Mouse (Mus musculus) kidney, postnatal 0 days (tissue): ENCODE data around the gene Gm37240. TPM values are rescaled to one million over a fixed set of nuclear protein-coding genes. Genes with fewer than 3 reads are reported as not detected.

ENCODE experiments used
- ATAC-seq: fragments of 200-750 bp; cut with Nextera tagmentation; replicated peaks from 2 replicates; pipeline ENCODE4 v1.8.0; 2017; ENCODE audit warnings: low read depth, moderate number of reproducible peaks, moderate TSS enrichment, moderate library complexity; ENCODE audit not compliant: low FRiP score
- DNase-seq: peaks from one replicate; pipeline ENCODE4 v3.0.0-alpha.2; 2016; ENCODE audit warnings: low spot score
- H3K27ac ChIP-seq: fragments of 300-500 bp; sonication (generic); 2 replicates; pipeline ENCODE4 v1.5.1; 2014; ENCODE audit warnings: mild to moderate bottlenecking
- H3K27me3 ChIP-seq: fragments of 300-500 bp; sonication (generic); 2 replicates; pipeline ENCODE4 v1.6.1; 2014; ENCODE audit warnings: low read length, mixed read lengths; ENCODE audit not compliant: insufficient read depth
- H3K36me3 ChIP-seq: fragments of 300-500 bp; sonication (generic); 2 replicates; pipeline ENCODE4 v1.6.1; 2014; ENCODE audit warnings: low read length, mixed read lengths; ENCODE audit not compliant: insufficient read depth
- H3K4me1 ChIP-seq: fragments of 300-500 bp; sonication (generic); replicated peaks from 2 replicates; pipeline ENCODE4 v1.6.1; 2014; ENCODE audit warnings: antibody characterized with exemption, low read length, mixed read lengths; ENCODE audit not compliant: insufficient read depth
- H3K4me2 ChIP-seq: fragments of 300-500 bp; sonication (generic); 2 replicates; pipeline ENCODE4 v1.6.1; 2014; ENCODE audit warnings: mild to moderate bottlenecking, low read length, moderate library complexity, mixed read lengths
- H3K4me3 ChIP-seq: fragments of 300-500 bp; sonication (generic); replicated peaks from 2 replicates; pipeline ENCODE4 v1.5.1; 2014; ENCODE audit warnings: low read depth, low read length
- H3K9ac ChIP-seq: fragments of 300-500 bp; sonication (generic); 2 replicates; pipeline ENCODE4 v1.6.1; 2014; ENCODE audit warnings: low read depth, low read length
- H3K9me3 ChIP-seq: fragments of 300-500 bp; sonication (generic); replicated peaks from 2 replicates; pipeline ENCODE4 v1.6.1; 2016; ENCODE audit warnings: low read length, inconsistent platforms, mixed read lengths
- CTCF ChIP-seq: IDR thresholded peaks from 2 replicates; pipeline ENCODE4 v1.5.1; 2016; ENCODE audit warnings: antibody characterized with exemption, low read depth, mild to moderate bottlenecking, moderate library complexity
- WGBS: fragments of 180-500 bp; shearing (Covaris S2); extraction: QIAGEN DNeasy Blood & Tissue Kit; methylation state at CpG from one replicate; pipeline ENCODE4 v1.1.7; 2014; 5-methylcytosine and 5-hydroxymethylcytosine counted together
- polyA plus RNA-seq: library from polyadenylated mRNA; unstranded; fragments of >200 nt; fragmentation: Nextera tagmentation; extraction: Ambion mirVana; gene quantifications from 2 replicates; pipeline ENCODE4 v1.2.1, GENCODE M21; 2015

Gene Gm37240
- polyA plus RNA-seq, 1 experiment from 2014 or later: 10.8 TPM

GRCm38 (mm10) chr3:85741767-85742166, 145.6 kb downstream of the Gm37240 start:
- ATAC-seq (no peak), DNase-seq (no peak)
- no peak overlapping the region for H3K4me2 ChIP-seq
- no peaks in the 10 kb centered on the region for H3K4me1 ChIP-seq
- no peaks in the 10 kb centered on the region for H3K9me3 ChIP-seq
- H3K9ac ChIP-seq: no peak overlapping the region
- no peak for TF ChIP-seq CTCF
- no peak overlapping the region for H3K4me3 ChIP-seq
- no peaks in the 10 kb centered on the region for H3K36me3 ChIP-seq
- no peaks in the 10 kb centered on the region for H3K27me3 ChIP-seq
- 75% methylated on average over 3 of the region's 3 CpGs for WGBS
- H3K27ac ChIP-seq: no peak overlapping the region

GRCm38 (mm10) chr3:85738591-85738990, 148.7 kb downstream of the Gm37240 start:
- Histone ChIP-seq H3K4me2 (no peak overlapping the region), H3K9ac (no peak overlapping the region), H3K4me1 (no peaks in the 10 kb centered on the region), H3K27me3 (no peaks in the 10 kb centered on the region), H3K4me3 (no peak overlapping the region), H3K27ac (no peak overlapping the region), H3K36me3 (no peaks in the 10 kb centered on the region), H3K9me3 (no peaks in the 10 kb centered on the region)
- no peak for TF ChIP-seq CTCF
- DNase-seq (peak; percentile 12), ATAC-seq (no peak)
- WGBS: 49% methylated on average over 3 of the region's 3 CpGs

GRCm38 (mm10) chr3:85733939-85734729, 153.2 kb downstream of the Gm37240 start:
- Histone ChIP-seq H3K9ac (no peak overlapping the region), H3K27me3 (no peaks in the 10 kb centered on the region), H3K27ac (no peak overlapping the region), H3K36me3 (no peaks in the 10 kb centered on the region), H3K4me1 (no peaks in the 10 kb centered on the region), H3K4me2 (no peak overlapping the region), H3K4me3 (no peak overlapping the region), H3K9me3 (no peaks in the 10 kb centered on the region)
- 77% methylated on average over 5 of the region's 5 CpGs for WGBS
- no peak for DNase-seq
- no peak for ATAC-seq
- no peak for TF ChIP-seq CTCF

GRCm38 (mm10) chr3:85727171-85727570, 160.1 kb downstream of the Gm37240 start:
- Histone ChIP-seq H3K27ac (no peak overlapping the region), H3K4me1 (no peaks in the 10 kb centered on the region), H3K9ac (no peak overlapping the region), H3K27me3 (no peaks in the 10 kb centered on the region), H3K36me3 (no peaks in the 10 kb centered on the region), H3K4me2 (no peak overlapping the region), H3K4me3 (no peak overlapping the region), H3K9me3 (no peaks in the 10 kb centered on the region)
- 44% methylated on average over 2 of the region's 2 CpGs for WGBS
- no peak for DNase-seq
- ATAC-seq: no peak
- TF ChIP-seq CTCF: no peak

GRCm38 (mm10) chr3:85725971-85726370, 161.3 kb downstream of the Gm37240 start:
- DNase-seq (no peak), ATAC-seq (no peak)
- Histone ChIP-seq H3K4me1 (no peaks in the 10 kb centered on the region), H3K36me3 (no peaks in the 10 kb centered on the region), H3K4me3 (no peak overlapping the region), H3K9me3 (no peaks in the 10 kb centered on the region), H3K27ac (no peak overlapping the region), H3K27me3 (no peaks in the 10 kb centered on the region), H3K9ac (no peak overlapping the region), H3K4me2 (no peak overlapping the region)
- TF ChIP-seq CTCF: no peak
- WGBS: 85% methylated on average over 3 of the region's 3 CpGs

- Histone ChIP-seq H3K36me3 (no peaks in the 10 kb centered on the region), H3K4me3 (no peak overlapping the region), H3K27me3 (no peaks in the 10 kb centered on the region), H3K27ac (no peak overlapping the region), H3K9me3 (no peaks in the 10 kb centered on the region), H3K9ac (no peak overlapping the region), H3K4me1 (no peaks in the 10 kb centered on the region), H3K4me2 (no peak overlapping the region)
- 78% methylated on average over 2 of the region's 2 CpGs for WGBS
- TF ChIP-seq CTCF: no peak
- ATAC-seq: no peak
- DNase-seq: no peak
Measured at GRCm38 (mm10) chr3:85725110-85725509, 162.2 kb downstream of the Gm37240 start.
